Mouse (Mus musculus) embryonic facial prominence, embryonic 15.5 days (tissue): ENCODE results near the gene Wnt5b. TPM values are rescaled to one million over a fixed set of nuclear protein-coding genes. Genes with fewer than 3 reads are reported as not detected.

Experiments
- ATAC-seq: fragments of 200-750 bp; cut with Nextera tagmentation; 2 replicates; pipeline ENCODE4 v1.8.0; 2017; ENCODE audit warnings: low read depth, moderate TSS enrichment; ENCODE audit not compliant: insufficient number of reproducible peaks, low FRiP score, low TSS enrichment
- H3K27ac ChIP-seq: fragments of 300-500 bp; sonication (generic); replicated peaks from 2 replicates; pipeline ENCODE4 v1.5.1; 2015; ENCODE audit warnings: mild to moderate bottlenecking, inconsistent platforms
- H3K27me3 ChIP-seq: fragments of 300-500 bp; sonication (generic); 2 replicates; pipeline ENCODE4 v1.6.1; 2015; ENCODE audit warnings: inconsistent platforms
- H3K36me3 ChIP-seq: fragments of 300-500 bp; sonication (generic); 2 replicates; pipeline ENCODE4 v1.6.1; 2015; ENCODE audit warnings: mild to moderate bottlenecking, inconsistent platforms
- H3K4me1 ChIP-seq: fragments of 300-500 bp; sonication (generic); 2 replicates; pipeline ENCODE4 v1.6.1; 2015; ENCODE audit warnings: inconsistent platforms
- H3K4me2 ChIP-seq: fragments of 300-500 bp; sonication (generic); replicated peaks from 2 replicates; pipeline ENCODE4 v1.6.1; 2015; ENCODE audit warnings: mild to moderate bottlenecking, inconsistent platforms
- H3K4me3 ChIP-seq: fragments of 300-500 bp; sonication (generic); replicated peaks from 2 replicates; pipeline ENCODE4 v1.5.1; 2015; ENCODE audit warnings: mild to moderate bottlenecking, inconsistent platforms
- H3K9ac ChIP-seq: fragments of 300-500 bp; sonication (generic); 2 replicates; pipeline ENCODE4 v1.6.1; 2015; ENCODE audit warnings: inconsistent platforms
- H3K9me3 ChIP-seq: fragments of 300-500 bp; sonication (generic); replicated peaks from 2 replicates; pipeline ENCODE4 v1.6.1; 2016; ENCODE audit warnings: inconsistent platforms
- WGBS: fragments of 180-500 bp; shearing (Covaris S2); methylation state at CpG from one replicate; pipeline ENCODE4 v1.1.7; 2015; 5-methylcytosine and 5-hydroxymethylcytosine counted together
- polyA plus RNA-seq: library from polyadenylated mRNA; unstranded; fragments of >200 nt; fragmentation: Nextera tagmentation; extraction: Ambion mirVana; gene quantifications from 2 replicates; pipeline ENCODE4 v1.2.1, GENCODE M21; 2015

The Wnt5b gene
- polyA plus RNA-seq, 1 experiment from 2014 or later: 9.8 TPM

DNA sequence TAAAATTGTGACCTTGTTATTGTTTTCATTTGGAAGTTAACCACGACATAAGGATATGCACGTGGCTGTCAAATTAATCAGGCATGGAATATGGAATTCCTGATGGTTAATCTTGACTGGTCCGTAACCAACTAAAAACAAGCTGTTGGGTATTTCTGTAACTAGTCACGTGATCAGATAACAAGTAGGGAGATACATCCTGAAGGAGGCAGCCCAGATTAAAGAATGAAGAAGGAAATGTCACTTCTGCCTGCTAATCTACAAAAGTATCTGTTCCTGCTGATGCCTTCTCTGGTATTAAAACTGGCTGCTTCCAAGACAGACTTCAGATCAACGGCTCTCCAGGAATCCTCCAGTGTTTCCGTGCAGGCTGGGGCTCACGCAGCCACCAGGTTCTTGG, 70.7 kb downstream of the Wnt5b start:
- Histone ChIP-seq H3K4me2 (no peak overlapping the region), H3K9me3 (no peaks in the 10 kb centered on the region), H3K36me3 (no peaks in the 10 kb centered on the region), H3K9ac (no peak overlapping the region), H3K27me3 (no peaks in the 10 kb centered on the region), H3K4me3 (no peak overlapping the region), H3K4me1 (peaks cover 11% of the 10 kb centered on the region), H3K27ac (no peak overlapping the region)
- no peak for ATAC-seq
- 58% methylated on average over 7 of the region's 7 CpGs for WGBS

- H3K4me3 ChIP-seq: no peak overlapping the region
- 85% methylated on average over 3 of the region's 3 CpGs for WGBS
- no peaks in the 10 kb centered on the region for H3K9me3 ChIP-seq
- H3K36me3 ChIP-seq: no peaks in the 10 kb centered on the region
- H3K4me1 ChIP-seq: peaks cover 4% of the 10 kb centered on the region
- no peak overlapping the region for H3K9ac ChIP-seq
- no peak for ATAC-seq
- no peaks in the 10 kb centered on the region for H3K27me3 ChIP-seq
- H3K27ac ChIP-seq: no peak overlapping the region
- no peak overlapping the region for H3K4me2 ChIP-seq
Measured at GRCm38 (mm10) chr6:119472705-119473104, 71.4 kb downstream of the Wnt5b start.

DNA sequence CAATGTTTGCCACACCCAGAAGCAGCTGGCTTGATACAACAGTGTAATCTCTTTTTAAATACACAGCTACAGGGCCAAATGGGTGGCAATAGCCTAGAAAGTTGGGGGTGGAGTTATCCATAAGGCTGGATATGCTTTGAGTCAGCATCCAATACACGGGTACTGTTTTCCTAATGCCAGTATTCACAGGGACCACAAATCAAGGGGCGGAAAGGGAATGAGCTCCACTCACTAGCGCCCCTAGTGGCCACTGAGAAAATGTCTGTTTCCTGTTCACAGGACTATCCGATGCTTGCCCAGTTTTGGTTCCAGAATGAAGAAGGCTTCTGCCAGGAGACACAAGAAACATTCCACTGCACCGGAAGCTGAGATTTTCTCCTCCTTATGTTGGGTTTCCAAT, 72.0 kb downstream of the Wnt5b start:
- ATAC-seq: no peak
- WGBS: 26% methylated on average over 5 of the region's 5 CpGs
- no peaks in the 10 kb centered on the region for H3K4me1 ChIP-seq
- H3K27me3 ChIP-seq: no peaks in the 10 kb centered on the region
- H3K4me3 ChIP-seq: no peak overlapping the region
- no peaks in the 10 kb centered on the region for H3K36me3 ChIP-seq
- H3K27ac ChIP-seq: no peak overlapping the region
- H3K9me3 ChIP-seq: no peaks in the 10 kb centered on the region
- no peak overlapping the region for H3K4me2 ChIP-seq
- no peak overlapping the region for H3K9ac ChIP-seq

GRCm38 (mm10) chr6:119470777-119471176, 73.4 kb downstream of the Wnt5b start:
- Histone ChIP-seq H3K4me3 (no peak overlapping the region), H3K9me3 (no peaks in the 10 kb centered on the region), H3K27ac (no peak overlapping the region), H3K4me2 (no peak overlapping the region), H3K4me1 (no peaks in the 10 kb centered on the region), H3K36me3 (no peaks in the 10 kb centered on the region), H3K9ac (no peak overlapping the region), H3K27me3 (no peaks in the 10 kb centered on the region)
- no peak for ATAC-seq
- 82% methylated on average over 3 of the region's 3 CpGs for WGBS

DNA sequence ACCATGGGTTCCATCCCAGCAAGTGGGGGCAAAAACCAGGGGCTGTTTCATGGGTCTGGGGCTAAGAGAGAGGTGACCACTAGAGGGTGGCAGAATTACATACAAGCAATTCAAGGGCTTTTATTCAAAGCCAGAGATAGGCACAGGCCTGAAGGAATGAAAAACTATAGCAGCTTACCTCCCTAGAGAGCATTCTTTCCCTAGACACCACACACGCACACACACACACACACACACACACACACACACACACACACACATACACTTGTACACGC, 76.4 kb downstream of the Wnt5b start:
- Histone ChIP-seq H3K9me3 (no peaks in the 10 kb centered on the region), H3K9ac (no peak overlapping the region), H3K4me1 (no peaks in the 10 kb centered on the region), H3K4me2 (no peak overlapping the region), H3K27me3 (no peaks in the 10 kb centered on the region), H3K27ac (no peak overlapping the region), H3K4me3 (no peak overlapping the region), H3K36me3 (no peaks in the 10 kb centered on the region)
- WGBS: 80% methylated on average over 2 of the region's 2 CpGs
- ATAC-seq: no peak

DNA sequence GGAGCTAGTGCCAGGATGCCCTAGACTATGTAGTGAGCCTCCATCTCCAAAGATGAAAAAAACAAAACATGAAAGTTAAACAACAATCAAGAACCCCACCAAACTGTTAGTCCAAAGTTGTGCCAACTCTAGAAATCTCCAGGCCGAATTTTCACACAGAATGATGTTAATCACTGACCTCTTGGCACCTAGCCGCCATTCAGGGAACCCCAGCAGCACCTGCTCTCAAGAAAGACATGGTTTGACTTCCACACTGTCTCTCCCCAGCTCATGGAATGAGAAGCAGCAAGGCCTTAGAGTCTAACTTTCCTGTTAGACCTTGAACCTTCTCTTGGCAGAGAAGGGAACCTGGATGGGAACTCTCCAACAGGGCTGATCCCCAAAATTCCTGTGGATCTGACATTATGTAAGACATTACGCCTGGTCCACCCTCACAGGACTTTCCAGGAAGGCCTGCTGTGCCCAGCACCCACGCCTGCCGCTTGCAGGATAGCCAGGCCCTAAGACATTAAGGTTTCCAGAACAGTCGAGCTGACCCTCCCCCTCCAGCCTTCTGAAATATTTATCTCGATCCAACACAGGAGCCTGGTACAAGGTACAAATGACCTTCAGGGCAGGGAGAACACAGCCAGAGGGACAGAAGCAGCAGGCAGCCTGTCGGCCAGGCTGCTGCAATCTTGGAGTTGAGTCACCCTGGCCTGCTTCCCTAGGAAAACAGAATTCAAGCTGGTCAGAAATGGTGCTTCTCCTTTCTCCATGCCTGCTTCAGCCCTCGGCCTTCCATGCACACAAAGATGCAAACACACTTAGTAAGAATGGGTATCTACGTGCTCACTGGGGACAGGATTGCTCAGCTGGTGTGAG, 77.0 kb downstream of the Wnt5b start:
- Histone ChIP-seq H3K27me3 (no peaks in the 10 kb centered on the region), H3K4me3 (no peak overlapping the region), H3K9me3 (no peaks in the 10 kb centered on the region), H3K9ac (no peak overlapping the region), H3K4me2 (no peak overlapping the region), H3K27ac (no peak overlapping the region), H3K4me1 (no peaks in the 10 kb centered on the region), H3K36me3 (no peaks in the 10 kb centered on the region)
- WGBS: 67% methylated on average over 10 of the region's 10 CpGs
- ATAC-seq: no peak

- Histone ChIP-seq H3K9ac (no peak overlapping the region), H3K36me3 (no peaks in the 10 kb centered on the region), H3K27ac (no peak overlapping the region), H3K9me3 (no peaks in the 10 kb centered on the region), H3K4me3 (no peak overlapping the region), H3K4me1 (no peaks in the 10 kb centered on the region), H3K27me3 (no peaks in the 10 kb centered on the region), H3K4me2 (no peak overlapping the region)
- ATAC-seq: no peak
- 93% methylated on average over 1 of the region's 1 CpGs for whole genome bisulfite sequencing
Measured at GRCm38 (mm10) chr6:119466161-119466560, 78.0 kb downstream of the Wnt5b start.

DNA sequence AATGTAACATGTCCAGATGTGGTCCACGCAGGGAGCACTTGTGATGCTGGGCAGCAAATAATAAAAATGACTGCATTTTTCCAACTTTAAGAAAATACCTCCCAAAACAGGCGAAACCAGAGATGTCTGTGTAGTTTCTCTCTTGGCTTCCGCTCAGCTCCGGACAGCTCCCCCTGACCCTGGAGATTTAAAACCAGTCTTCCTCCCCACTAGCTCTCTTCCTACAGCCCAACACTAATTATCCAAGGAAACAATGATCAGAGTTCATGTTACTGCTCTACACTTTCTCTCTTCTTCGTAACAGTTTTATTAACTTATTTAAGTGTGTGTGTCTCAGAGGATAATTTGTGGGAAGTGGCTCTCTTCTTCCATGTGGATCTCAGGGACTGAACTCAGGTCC, 83.8 kb downstream of the Wnt5b start:
- no peaks in the 10 kb centered on the region for H3K36me3 ChIP-seq
- no peak overlapping the region for H3K27ac ChIP-seq
- H3K9ac ChIP-seq: no peak overlapping the region
- H3K4me2 ChIP-seq: no peak overlapping the region
- no peaks in the 10 kb centered on the region for H3K27me3 ChIP-seq
- H3K4me1 ChIP-seq: no peaks in the 10 kb centered on the region
- no peak overlapping the region for H3K4me3 ChIP-seq
- H3K9me3 ChIP-seq: no peaks in the 10 kb centered on the region
- no peak for ATAC-seq
- 61% methylated on average over 5 of the region's 5 CpGs for WGBS

DNA sequence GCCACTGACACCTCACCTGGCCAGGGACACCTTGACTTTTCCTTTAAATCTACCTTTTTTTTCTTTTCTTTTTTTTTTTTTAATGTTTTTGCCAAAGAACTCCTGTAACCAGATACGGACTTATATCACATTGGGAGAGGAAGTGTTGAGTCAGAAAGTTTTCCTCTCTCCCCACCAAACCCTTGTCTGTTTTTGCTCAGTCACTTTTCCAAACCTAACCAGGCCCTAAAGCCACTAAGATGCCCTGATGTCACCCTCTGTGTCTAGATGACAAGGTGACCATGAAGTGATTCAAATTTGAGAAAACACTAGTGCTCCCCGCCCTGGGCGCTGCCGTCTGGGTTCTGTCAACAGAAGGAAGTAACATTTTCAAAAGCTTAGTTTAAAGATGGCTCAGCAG, 85.1 kb downstream of the Wnt5b start:
- 69% methylated on average over 4 of the region's 4 CpGs for WGBS
- H3K9ac ChIP-seq: no peak overlapping the region
- no peak overlapping the region for H3K4me3 ChIP-seq
- H3K9me3 ChIP-seq: no peaks in the 10 kb centered on the region
- H3K4me2 ChIP-seq: no peak overlapping the region
- no peak for ATAC-seq
- no peaks in the 10 kb centered on the region for H3K4me1 ChIP-seq
- H3K27me3 ChIP-seq: no peaks in the 10 kb centered on the region
- no peak overlapping the region for H3K27ac ChIP-seq
- H3K36me3 ChIP-seq: no peaks in the 10 kb centered on the region

- Histone ChIP-seq H3K4me1 (no peaks in the 10 kb centered on the region), H3K4me2 (no peak overlapping the region), H3K9ac (no peak overlapping the region), H3K27me3 (no peaks in the 10 kb centered on the region), H3K27ac (no peak overlapping the region), H3K4me3 (no peak overlapping the region), H3K36me3 (no peaks in the 10 kb centered on the region), H3K9me3 (no peaks in the 10 kb centered on the region)
- 68% methylated on average over 8 of the region's 8 CpGs for WGBS
- ATAC-seq: no peak
Measured at GRCm38 (mm10) chr6:119458166-119458565, 86.0 kb downstream of the Wnt5b start.

DNA sequence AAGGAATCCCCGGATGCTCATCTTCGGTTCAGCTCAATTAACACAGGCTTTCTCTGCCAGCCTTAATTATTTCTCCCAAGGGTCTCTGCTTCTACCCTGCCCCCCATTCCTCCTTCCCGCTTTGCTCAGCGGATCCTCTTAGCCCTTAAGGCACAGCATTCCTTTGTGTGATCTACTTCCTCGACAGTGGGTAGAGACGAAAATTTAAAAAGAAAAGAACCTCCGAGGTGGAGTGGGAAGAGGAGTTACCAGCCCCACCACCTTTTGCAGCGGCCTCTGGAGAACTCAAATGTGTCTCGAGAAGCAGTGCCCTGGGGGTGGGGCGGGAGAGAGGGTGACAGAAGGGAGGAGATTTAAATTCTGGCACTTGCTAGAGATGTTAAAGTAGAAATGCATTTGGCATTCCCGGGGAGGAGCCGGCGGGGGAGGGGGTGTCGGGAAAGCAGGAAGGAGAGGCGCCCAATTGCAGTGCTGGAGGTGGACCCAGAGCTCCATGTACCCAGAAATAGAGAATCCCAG, 92.1 kb downstream of the Wnt5b start:
- H3K27ac ChIP-seq: peak overlapping the region; percentile 83
- WGBS: under 1% methylated on average over 15 of the region's 15 CpGs
- 0 out of 2 replicates have a peak, but pooled peaks have one; percentile 27 for ATAC-seq

More for the DNA sequence above, 92.1 kb downstream of the Wnt5b start:
- Histone ChIP-seq H3K36me3 (no peaks in the 10 kb centered on the region), H3K4me3 (peak overlapping the region; percentile 43), H3K4me1 (peaks cover 20% of the 10 kb centered on the region), H3K27me3 (no peaks in the 10 kb centered on the region), H3K4me2 (peak overlapping the region; percentile 68), H3K9ac (peak overlapping the region; percentile 37), H3K9me3 (no peaks in the 10 kb centered on the region)
